18 mouse cellular contexts compared by ENCODE assay signal in the genomic region with DNA sequence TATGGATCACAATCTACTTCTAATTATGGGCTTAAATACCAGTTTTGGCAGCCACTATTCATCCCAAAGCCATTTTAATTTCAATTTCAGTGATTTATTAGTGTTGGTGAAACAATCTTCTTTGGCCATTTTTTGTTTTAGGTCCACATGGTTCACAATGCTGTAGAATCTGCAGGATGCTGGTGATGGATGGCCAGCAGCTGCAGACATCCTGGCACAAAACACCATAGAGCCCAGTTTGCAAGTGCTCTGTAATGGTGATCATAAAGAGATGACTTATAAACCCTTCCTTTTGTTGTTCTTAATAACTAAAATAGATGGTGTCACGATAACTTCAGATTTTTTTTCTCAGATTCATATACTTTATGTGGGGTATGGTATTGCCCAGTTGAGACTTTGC.
"Had no signal": no experiment of that assay in that cellular context is flagged by ENCODE, and none has a peak within 500 bp of the region (broad histone marks: within the 10 kb centered on the region; RNA-seq: fewer than 3 reads in every experiment).

No protein-coding gene starts in this region.

- H3K27me3 ChIP-seq: kidney, embryonic 15.5 days; liver, embryonic 13.5 days; megakaryocyte, embryonic 14.5 days; midbrain, embryonic 13.5 days had no signal

- H3K9ac ChIP-seq: kidney, embryonic 15.5 days; limb, embryonic 13.5 days; liver, embryonic 13.5 days; midbrain, embryonic 13.5 days had no signal

- H3K4me1 ChIP-seq: limb, embryonic 10.5 days; limb, embryonic 13.5 days; liver, embryonic 13.5 days had no signal

- H3K4me3 ChIP-seq: kidney, embryonic 15.5 days; layer of hippocampus, adult 2 months; limb, embryonic 10.5 days; limb, embryonic 13.5 days; liver, embryonic 13.5 days; megakaryocyte, embryonic 14.5 days; midbrain, embryonic 10.5 days; midbrain, embryonic 13.5 days had no signal

- ATAC-seq: inflammation-experienced regulatory T-cells, adult 6 months; intestine, embryonic 16.5 days; lung, postnatal 0 days; midbrain, embryonic 13.5 days; midbrain, embryonic 16.5 days had no signal

- H3K27ac ChIP-seq: kidney, embryonic 15.5 days; layer of hippocampus, adult 2 months; limb, embryonic 10.5 days; limb, embryonic 13.5 days; liver, embryonic 13.5 days; midbrain, embryonic 10.5 days; midbrain, embryonic 13.5 days had no signal

- H3K9me3 ChIP-seq: kidney, embryonic 15.5 days; limb, embryonic 10.5 days; limb, embryonic 13.5 days; liver, embryonic 13.5 days; megakaryocyte, embryonic 14.5 days; midbrain, embryonic 10.5 days; midbrain, embryonic 13.5 days had no signal

- H3K36me3 ChIP-seq: kidney, embryonic 15.5 days; limb, embryonic 10.5 days; limb, embryonic 13.5 days; liver, embryonic 13.5 days; midbrain, embryonic 10.5 days; midbrain, embryonic 13.5 days had no signal

- H3K4me2 ChIP-seq: kidney, embryonic 15.5 days; limb, embryonic 13.5 days; liver, embryonic 13.5 days; midbrain, embryonic 13.5 days had no signal

- DNase-seq: layer of hippocampus, adult 9-11 months; liver; liver, embryonic 13.5 days; lung, adult 2 months; lung, postnatal 36 days; thymus, adult 18-20 months; thymus, postnatal 36 days had no signal
